Mouse (Mus musculus) retina, postnatal 1 day (tissue): ENCODE measurements at regions not wholly inside any gene's neighbourhood (a gene's known extent, or its start where the extent isn't known, plus 50 kb on each side); places are given as distances from the start of the nearest gene placed in this dataset.
"Not testable (repeated sequence)": the region's sequence is repeated elsewhere in the genome, so short reads cannot be mapped to it uniquely, and the experiment has no call there.

Experiments
- DNase-seq: peaks from one replicate; pipeline ENCODE4 v3.0.0-alpha.2; 2012

DNA sequence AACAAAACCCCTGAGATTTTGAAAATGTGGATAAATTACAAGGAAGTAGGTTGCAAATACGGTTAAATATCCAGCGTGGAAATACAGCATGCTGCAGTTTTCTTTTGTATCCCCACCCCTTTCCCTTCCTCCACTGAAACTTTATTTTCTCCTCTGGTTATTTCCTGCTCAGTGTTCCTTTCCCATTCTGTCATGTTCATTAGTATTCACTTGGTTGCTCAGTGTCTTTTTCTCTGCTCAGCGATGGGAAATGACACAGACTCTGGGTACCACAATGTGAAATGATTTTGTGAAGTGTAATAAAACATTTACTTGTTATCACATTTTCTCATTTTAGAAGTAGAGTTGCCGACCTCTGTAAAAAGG lies 169.6 kb upstream of the Col8a1 start:
- peak; percentile 14 for DNase-seq

DNA sequence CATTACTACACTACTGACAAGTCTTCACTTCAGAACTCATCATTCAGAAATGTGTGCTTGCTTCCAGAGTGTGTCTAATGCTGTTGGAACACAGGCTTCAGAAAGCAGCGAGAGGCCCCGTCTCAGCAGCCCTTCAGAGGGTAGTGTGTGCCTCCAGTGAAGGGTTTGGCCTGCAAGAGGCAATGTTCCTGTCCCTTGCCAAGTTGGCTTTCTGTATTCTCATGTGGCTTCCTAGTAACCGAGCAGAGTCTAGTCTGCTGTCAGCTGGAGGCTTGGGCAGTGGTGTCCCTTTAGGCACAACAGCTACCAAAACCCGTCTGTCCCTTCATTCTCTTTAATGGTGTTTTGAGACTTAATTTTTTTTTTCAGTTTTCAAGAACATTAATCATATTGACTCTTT lies 173.3 kb upstream of the Col8a1 start:
- DNase-seq: no peak

DNA sequence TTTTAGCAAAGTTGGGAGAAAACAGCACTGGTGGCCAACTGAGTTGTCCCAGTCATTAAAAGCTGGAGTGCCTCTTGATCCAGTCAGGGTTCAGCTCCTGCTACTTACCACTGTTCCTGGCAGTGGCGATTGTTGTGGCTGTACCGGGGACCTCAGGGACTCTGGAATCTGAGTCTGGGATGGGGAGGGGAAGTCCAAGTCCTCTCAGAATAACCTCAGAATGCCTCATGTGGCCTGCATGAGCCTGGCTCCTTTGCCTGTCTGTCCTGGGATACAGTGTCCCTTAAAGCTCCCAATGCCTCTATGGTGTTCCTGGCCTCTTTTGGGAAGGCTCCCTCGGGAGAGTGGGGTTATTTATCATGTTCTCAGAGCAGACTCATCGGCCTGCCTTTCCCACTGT lies 173.8 kb upstream of the Col8a1 start:
- DNase-seq: no peak

DNA sequence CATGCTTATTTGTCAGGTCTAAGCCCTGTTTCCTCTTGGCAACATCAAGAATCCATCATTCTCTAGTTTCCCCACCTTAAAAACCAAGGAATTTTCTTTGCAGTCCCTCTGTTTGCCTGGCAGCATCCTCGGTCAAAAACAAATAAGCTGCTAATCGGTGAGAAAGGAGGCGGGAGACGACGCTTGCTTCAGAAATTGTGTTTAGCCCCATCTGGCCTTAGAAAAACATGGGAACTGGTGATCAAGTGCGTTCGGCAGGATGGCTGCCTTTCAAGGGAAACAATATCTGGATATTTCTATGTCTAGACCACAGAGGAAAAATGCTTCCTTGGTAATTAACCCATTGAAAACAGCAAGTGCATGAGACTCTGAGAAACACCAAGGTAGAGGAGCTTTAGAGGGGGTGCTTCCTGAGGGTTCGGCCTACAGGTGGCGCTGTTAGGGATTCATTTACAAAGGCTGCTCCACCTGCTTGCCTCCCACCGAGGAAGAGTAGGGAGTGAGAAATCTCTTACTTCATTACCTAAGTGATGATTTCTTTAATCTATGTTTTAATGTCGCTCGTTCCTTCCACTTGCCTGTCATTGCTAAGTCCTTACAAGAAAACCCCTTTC lies 174.7 kb upstream of the Col8a1 start:
- DNase-seq: no peak

DNA sequence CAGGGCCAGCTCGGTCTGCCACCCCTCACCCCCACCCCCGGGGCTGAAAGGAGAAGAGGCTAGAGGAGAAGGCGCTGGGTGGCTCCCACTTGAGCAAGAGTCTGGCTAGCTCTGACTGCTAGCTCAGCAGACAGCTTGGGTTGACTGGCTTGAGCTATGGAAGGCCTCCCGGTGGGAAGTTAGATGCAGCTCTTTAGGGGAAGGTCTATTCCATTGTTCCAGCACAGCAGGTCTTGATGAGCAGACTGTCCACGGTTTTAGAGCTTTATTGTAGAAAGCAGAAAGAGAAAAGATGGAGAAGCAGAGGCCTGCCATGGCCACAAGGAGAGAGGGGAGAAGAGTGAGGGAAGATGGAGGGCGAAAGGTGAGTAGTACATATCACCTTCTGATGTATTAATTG lies 190.9 kb upstream of the Col8a1 start:
- no peak for DNase-seq

DNA sequence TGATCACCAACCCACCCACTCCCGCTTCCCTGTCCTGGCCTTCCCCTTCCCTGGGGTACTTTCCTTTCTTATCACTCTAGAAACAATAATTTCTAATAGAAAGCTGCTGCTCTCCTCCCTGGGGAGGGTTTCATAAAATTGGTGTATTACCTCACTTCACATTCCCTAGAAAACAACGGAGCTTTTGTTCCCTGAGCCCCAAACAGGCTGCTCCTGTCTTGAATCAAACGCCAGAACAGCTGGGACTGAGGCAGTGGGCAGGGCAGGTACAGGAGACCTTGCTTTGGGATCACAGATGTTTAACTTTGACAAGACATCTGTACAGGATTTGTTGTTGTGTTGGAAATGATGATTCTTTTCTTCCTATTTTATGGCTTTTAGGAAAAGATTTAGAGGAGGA lies 192.8 kb upstream of the Col8a1 start:
- no peak for DNase-seq

DNA sequence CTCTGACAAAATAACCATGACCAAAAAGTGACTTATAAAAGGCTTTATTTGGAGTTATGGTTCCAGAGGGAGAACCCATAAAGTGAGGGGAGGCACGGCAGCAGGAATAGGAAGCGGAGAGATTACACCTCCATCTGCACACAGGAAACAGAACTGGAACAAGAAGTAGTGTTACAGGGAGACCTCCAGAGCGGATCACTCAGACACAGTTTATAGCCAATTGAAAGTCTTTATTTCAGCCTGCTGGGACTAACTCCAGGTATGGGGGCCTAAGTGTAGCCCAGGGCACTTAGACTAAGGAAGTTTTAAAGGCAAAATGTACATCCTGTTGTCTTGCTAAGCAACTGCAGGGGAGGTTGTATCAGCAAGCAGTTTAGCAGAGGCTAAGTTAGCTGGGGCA lies 195.1 kb upstream of the Col8a1 start:
- DNase-seq: no peak

DNA sequence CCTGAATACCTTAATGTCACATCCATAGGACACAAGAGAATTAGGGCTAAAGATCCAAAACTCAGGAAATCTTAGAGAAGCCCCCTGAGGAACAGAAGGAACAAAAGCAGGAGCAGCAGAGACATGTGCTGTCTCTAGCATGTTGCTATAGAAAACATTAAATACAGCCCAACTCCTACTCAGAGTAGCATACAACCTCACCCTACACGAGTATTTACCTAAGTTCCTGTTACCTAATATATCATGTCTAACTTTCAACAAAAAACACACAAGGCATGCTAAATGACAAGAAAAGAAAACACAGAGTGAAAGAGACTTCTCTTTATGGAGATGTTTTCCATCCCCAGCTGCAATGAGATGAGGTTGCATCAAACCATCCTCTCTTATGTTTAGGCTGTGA lies 216.4 kb upstream of the Col8a1 start:
- DNase-seq: no peak

DNA sequence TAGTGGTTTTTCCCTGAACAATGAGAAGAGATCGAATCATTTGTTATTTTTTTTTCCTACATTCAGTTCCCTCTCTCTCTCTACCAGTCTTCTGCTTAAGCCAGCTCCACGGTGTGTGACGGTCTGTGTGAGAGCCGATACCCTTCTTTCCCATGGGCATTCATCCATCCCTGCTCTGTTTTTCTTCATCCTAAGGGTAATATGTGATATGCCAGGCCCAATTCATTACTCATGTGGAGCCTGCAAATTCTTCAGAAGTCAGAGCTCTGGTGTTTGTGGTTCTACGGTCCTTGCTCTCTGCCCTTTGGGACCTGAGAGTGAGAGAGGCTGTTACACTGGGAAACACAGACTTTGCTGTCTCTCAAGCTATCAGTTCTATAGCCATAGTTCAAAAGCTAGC lies 229.6 kb upstream of the Col8a1 start:
- no peak for DNase-seq

DNA sequence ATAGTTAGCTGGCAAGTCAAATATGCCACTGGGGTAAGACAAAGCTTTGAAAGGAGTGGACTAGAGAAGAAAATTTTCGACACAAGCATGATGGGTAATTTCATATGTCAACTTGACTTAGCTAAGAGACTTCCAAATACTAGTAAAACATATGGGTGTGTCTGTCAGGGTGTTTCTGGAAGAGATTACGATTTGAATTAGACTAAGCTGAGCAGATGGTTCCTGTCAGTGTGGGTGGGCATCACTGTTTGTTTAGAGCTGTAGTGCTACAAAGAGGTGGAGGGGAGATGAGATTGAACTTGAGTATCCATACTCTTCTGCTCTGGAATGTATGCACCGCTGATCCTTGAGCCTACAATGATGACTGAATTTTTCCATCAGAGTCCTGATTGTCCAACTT lies 251.2 kb upstream of the Col8a1 start:
- DNase-seq: peak; percentile 1

DNA sequence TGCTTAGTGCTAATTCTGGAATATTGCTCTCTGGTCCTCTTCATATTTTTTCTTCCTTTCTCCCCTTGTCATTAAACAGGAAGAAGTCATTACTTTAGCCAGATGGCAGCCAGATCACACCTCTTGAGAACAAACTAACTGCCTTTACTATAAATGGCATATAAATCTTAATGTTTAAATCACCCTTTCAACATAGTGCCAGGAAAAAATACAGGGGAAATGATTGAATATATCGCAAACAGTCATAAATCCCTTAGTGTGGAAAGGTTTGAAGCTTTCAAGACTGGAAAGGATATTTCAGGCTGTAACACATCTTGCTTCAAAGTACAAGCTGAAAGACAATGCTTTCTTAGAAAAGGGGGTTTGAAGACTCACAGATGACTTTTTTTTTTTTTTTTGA lies 259.0 kb upstream of the Col8a1 start:
- DNase-seq: no peak

DNA sequence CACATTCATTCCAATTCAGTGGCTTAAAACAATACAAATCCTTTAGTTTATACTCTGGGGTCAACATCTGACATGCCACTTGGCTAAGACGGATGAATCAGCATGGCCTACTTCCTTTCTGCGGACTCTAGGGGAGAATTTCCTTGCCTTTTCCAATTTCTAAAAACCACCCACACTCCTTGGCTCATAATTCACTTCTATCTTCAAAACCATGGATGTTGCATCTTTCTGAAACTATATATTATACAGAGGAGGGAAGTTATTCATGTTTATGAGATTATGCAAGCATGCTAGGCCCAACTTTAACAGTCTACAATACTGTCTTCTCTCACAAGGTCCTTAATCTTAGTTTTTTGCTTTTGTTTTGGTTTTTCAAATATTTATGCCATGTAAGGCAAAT lies 273.0 kb upstream of the Col8a1 start:
- no peak for DNase-seq

DNA sequence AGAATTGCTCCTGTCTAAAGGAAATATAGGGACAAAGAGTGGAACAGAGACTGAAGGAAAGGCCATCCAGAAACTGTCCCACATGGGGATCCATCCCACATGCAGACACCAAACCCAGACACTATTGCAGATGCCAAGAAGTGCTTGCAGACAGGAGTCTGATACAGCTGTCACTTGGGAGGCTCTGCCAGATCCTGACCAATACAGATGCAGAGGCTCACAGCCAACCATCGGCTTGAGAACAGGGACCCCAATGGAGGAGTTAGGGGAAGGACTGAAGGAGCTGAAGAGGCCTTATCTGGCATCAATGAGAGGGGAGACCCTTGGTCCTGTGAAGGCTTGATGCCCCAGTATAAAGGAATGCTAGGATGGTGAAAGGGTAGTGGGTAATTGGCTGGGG lies 274.0 kb upstream of the Col8a1 start:
- DNase-seq: not testable (repeated sequence)

DNA sequence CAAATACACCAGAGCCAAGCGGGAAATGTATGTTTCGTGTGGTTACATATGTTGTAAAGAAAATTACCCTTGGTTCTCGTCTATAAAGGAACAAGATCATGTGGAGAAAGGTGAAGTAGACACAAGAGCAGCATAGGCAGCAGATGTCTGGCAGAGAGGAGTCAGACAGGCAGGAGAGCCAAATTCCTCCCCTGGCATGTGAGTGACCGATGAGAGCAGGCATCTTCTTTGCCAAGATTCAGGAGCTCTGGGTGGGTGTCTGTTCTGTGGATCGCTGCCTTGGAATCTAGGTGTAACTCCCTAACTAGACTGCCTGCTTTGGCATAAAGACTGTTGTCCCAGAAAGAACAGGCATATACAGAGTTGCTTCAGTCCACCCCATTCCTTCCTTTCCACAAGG lies 275.1 kb upstream of the Col8a1 start:
- no peak for DNase-seq

DNA sequence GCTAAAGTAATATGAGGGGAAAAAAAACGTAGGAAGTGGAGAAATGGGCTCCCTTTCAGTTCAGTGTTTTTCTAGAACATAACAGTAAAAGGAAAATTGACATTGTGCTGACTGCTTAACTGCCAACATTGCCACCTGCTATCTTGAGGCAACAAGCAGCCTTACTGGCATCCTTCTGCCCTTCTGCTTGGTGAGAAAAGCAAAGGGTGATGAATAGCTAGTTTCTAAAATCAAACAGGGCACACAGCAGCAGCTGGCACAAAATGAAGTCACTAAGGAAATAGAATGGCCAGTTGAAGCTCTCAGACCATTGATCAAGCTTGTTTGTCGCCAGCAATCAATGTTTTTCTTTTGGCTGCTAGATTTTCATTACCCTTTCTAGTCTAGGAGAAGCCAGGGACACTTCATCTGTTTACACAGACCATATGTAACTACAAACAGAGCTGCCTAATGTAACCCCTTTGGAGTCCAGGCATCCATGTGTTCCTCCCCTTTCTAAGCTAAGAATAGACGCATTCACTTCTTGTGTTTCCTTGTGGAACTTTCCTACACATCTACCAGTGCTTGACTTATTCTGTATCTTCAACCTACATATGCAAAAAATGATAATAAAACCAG lies 314.2 kb upstream of the Col8a1 start:
- DNase-seq: no peak

DNA sequence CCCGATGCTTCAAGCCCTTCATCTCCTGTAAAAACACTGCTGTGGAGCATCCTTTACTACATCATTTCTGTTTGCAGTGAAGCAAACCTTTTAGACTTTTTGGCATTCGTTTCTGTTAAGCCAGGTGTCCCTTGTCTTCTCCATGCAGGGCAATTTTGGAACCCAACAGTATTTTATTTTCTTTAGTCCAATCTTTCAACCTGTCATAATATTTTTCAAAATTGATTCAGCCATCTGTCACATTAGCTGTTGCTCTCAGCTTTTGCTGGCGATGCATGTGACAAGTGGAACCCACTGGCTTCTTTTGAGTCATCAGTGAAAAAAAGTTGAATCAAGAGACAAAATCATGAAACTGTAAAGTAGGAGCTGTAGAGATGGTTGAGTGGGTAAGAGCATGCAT lies 317.9 kb upstream of the Col8a1 start:
- no peak for DNase-seq

DNA sequence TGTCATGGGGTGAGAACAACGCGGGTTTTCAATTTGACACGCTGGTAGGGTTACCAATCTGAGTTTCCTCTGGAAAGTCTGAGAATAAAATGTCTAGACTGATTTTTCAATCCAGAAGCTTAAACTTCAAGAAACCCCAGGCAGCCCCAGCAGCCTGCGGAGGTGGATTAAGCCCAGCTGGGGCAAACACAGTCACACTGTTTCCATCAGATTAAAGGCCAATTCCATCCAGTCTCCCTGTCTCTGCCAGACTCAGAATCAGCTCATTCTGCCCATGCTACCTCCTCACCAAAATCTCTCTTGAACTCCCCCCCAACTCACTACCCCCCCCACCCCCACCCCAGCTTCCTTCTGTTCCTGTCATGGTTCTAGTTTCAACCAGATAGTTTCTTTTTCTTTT lies 307.9 kb upstream of the Dcbld2 start:
- DNase-seq: no peak

DNA sequence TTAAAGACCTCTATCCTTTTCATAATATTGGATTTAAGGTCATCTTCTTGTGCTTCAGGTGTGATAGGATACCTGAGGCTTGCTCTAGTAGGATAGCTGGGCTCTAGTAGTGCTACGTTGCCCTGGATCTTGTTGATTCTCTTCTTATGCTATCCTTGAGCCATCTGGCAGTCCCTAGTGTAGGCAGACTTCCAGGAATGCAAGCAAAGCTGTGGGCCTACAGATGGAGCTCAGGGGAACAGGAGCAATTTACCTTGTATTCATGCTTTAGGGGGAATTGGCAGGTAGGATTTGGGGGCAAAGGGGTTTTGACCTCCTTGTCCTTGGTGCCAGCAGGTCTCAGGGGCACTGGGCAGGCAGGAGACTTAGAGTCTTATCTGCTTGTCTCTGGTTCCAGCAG lies 297.8 kb upstream of the Dcbld2 start:
- DNase-seq: no peak

DNA sequence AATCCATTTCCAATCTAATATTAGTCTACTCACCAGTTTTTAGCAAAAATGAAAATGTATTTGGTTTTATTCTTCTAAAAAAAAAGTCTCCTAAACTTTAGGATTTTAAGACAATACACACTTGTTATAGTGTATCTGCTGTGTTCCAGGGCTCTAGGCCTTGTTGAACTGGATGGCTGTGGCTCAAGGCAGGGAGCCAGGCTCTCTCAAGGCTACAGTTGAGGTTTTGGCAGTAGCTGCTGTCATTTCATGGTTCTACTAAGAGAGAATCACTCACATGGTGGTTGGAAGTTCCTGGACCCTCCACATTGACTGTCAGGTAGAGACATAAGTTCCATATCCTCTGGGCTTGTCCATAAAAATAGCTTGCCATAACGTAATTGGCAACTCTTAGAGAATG lies 282.2 kb upstream of the Dcbld2 start:
- DNase-seq: no peak

DNA sequence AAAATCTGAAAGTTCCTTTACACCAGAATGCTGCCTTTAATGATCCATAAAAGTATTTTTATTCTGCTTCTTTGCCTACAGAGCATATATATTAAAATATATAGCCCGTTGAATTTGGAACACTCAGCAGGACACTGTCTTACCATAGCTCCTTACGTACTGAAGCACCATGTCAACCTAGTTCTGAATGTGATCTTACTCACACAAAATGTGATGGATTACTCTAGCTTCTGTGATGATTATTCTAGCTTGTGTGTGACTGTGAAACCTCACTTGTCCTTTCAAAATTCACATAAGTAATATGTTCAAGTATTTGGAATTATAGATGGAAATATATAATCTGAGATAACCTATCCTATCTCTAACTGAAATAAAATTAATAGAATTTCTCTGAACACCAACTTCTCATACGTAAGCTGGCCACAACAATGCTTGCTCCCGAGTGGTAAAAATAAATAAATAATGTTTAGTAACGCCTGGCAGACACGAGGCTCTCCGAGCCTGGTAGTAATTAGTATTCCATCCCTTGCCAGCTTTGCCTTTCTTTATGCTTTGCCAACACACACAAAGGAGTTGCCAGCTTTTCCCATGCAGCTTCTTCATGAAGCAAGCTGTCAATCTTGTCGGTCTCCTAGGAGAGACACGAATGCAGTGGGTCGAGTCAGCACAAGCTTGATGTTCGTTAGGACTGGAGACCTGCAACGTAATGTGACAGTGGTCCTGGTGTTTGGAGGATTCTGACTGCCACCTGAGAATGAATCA lies 271.9 kb upstream of the Dcbld2 start:
- DNase-seq: peak; percentile 33

DNA sequence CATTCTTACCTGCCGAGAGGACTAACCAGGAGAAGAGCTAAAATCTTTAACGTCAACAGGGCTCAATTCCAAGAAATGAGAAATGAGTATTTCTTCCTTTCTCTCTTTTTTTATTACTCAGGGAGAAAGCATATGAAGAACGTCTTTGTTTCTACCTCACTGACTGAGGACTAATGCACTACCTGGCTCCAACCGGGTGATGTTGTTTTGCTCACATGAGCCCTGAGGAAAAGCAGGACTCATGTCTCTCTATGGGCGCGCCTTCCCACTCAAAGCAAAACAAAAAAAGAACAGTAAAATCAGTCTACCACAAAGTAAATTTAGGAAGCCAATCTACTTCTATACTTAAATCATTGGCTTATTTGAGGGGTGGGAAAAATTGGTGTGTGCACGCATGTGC lies 271.3 kb upstream of the Dcbld2 start:
- no peak for DNase-seq

DNA sequence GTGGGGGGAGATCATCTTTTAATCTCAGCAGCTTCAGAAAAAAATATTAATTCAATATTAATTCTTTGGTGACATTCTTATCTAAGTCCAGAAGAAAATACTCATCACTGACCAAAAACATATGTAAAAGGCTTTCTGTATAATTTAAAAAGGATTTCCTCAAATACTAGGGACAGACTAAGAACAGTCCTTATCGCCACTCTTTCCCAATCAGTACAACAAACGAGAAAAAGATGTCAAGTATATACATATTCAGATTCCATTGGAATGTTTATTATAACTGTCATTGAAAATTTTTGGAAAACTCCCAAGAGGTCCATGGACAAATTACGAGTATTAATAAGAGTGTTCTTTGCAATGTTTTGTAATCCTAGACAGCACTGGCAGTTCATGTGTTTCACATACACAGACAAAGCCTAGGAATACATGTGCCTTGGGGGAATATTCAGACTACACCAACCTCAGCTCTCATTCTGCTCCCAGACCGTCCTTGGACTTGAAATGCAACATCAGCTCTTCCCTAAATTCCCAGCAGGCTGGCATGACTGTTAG lies 270.4 kb upstream of the Dcbld2 start:
- DNase-seq: no peak

DNA sequence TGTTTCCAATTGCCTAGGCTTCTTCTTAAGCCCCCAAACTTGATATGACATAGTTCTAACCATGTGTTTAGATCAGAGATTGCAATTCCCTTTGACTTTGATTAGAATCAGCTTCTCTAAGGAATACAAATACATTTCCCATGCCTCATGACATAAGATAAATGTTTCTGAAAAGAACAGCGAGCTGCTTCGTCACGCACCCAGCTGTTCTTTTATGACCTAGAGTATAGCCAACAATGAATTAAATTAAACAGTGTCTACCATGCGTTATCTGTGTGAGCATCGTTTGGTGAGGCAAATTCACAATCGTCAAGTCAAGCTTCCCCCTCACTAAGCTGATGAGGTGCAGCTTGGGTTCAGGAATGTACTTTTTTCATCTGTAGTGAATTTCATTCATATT lies 261.8 kb upstream of the Dcbld2 start:
- DNase-seq: no peak

DNA sequence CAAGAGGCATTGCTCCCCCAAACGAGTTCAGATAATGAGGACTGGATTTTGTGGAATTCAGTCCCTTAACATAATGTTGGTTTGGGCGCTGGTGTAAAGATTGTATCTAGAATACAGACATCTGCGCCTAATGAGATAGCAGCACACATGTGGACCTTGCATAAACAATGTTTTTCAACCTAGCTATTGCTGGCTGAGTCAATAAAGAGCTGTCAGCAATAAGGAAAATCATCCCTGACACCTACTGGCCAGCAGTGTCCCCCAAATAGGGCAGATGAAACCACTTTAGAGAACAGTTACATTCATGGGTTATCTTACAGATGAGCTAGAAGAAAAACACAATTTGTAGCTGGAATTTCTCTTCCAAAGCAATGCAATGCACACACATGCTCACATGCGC lies 252.7 kb upstream of the Dcbld2 start:
- DNase-seq: no peak
